Mouse (Mus musculus) embryo, embryonic 10 days (tissue): ENCODE results near the gene Adam30.

Source experiments
- DNase-seq: peaks from one replicate; pipeline ENCODE4 v3.0.0-alpha.2; 2015; ENCODE audit warnings: low spot score

Adam30 gene

DNA sequence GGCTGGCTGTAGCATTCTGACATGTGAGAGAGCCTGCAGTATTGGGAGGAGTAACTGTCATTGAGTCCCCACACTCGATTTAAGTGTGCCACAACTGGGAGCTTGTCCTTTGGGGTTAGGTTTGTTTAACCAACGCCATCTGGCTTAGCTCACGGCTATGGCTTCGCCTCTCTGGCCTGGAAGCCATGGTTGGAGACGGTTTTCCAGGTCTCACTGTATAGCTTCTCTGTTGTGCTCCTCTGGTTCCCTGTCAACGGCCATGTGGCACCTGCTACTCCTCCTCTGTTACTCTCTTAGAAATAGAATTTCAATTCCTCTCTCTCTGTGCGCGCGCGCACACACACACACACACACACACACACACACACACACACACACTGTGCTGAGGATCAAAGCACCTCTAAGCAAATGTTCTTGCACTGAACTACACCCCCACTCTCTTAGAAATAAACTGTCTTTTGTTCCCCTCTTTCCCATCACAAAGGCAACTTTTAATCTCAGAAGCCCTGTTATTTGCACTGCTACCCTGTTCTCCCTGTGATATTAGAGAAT is 24.8 kb downstream of the Adam30 start:
- DNase-seq: no peak

DNA sequence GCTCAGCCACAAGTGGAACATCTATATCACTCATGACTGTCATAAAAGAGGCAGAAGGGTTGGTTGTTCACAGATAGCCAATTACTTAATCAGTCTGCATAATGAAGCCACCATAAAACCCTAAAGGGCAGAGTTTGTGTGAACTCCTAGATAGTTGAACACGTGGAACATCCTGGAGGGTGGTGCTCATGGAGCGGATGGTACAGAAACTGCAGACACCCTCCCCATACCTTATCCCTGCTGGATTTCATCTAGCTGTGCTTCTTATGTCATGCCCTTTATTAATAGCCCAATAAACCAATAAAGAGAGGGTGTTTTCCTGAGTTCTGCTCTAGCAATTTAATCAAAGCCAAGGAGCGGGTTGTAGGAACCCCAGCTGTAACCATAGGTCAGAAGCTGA is 27.3 kb downstream of the Adam30 start:
- no peak for DNase-seq

DNA sequence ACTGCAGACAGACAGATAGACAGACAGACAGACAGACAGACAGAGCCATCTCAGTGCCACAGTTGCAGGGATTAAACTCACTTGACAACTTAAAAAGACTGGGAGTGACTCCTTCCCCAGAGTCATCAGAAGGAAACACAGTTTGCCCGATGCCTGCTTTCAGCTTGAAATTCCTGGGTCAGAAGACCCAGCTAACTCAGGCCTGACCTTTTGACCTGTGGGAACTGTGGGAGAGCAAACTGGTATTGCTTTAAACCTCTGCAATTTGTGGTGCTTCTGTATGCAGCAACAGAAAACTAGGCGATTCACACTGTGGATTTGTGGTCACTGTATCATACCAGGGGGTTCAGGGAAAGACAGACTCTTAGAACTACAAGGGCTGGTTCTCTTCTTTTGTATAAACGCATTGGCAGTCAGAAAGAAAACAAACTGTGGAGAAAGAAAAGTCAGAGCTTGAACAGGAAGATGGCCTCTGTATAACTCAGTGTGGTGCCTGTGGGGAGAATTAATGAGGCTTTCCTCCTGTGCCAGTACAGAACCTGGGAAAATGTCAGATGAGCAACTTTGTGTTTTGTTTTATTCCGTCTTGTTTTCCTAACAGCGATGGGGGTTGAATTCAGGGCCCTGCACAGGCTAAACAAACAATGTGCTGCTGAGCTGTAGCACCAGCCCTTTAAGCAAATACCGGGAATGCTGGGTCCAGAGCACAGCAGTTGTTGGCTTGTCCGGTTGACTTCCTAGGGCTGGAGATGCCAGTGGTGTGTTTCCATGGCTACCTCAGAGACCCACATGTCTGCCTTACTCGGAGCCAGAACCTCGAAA is 37.5 kb downstream of the Adam30 start:
- DNase-seq: peak; percentile 89

DNA sequence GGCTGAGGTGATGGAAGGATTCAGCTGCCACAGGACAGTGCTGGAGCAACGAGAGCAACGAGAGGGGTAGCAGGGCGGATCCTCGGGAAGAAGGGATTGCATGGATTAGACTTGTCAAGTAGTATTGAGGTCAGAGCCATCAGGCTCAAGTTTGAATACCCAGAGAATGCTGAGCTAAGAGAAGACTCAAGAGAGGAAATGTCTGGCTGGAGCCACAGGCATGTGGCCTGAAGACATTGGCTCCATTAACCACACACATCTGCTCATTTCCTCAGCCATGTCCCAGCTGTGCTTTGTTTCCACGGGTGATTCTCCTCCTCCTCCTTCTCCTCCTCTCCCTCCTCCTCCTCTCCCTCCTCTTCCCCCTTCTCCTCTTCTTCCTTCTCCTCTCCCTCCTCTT is 39.3 kb downstream of the Adam30 start:
- DNase-seq: no peak

GRCm38 (mm10) chr3:98203282-98203681 is 42.9 kb downstream of the Adam30 start:
- no peak for DNase-seq

DNA sequence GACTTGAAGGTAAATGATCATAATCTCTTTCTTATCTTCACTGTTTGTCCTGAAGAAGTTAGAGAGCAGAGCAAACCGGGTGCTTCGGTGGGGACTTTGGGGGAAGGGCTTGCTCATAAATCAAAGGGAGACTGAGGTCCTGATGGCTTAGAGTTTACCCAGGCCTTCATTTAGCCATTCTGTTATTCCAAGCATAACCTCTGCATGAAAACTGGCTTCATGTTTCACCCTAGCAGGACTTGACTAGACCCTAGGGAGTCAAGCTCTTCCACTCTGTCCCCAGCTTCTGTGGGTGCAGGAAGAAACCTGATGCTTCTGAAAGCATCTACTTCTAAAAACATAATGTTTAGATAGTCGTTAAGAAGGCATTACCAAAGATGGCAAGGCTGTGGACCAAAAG is 46.5 kb downstream of the Adam30 start:
- no peak for DNase-seq

GRCm38 (mm10) chr3:98209161-98209560 is 48.7 kb downstream of the Adam30 start:
- no peak for DNase-seq

GRCm38 (mm10) chr3:98210860-98211259 is 50.4 kb downstream of the Adam30 start:
- no peak for DNase-seq

DNA sequence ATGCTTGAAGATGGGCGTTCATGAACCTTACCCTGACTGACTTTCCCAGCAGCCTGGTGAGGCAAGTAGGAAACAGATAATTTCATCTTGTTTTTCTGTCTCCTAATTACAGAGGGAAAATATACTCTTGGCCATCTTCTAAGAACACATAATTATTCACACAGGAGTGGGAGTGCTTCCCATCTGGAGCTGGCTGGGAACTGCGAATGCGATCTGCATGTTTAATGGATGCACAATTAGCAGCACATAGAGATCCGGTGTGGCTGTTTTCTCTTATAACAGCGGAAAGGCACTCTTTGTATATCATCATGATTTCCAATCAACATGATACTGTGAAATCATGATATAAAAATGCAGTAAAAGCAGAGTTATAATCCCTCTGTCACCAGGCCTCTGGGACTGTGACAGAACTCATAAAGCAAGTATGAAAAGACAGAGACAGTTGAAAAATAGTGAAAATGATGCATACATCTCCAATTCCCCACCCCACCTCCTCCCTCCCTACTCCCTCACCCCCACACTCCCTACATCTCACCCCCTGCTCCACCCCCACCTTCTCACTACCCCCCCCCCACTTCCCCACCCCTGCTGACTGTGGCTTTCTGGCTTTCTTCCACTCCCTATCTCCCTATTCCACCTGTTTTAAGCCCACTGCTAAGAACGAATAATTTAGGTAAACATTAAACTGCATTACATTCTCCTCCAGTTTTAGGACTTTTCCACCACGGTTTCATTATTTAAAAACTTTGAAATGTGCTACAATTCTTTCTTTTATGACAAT is 51.1 kb downstream of the Adam30 start:
- DNase-seq: no peak
